Mouse (Mus musculus) cerebellum, adult 18-20 months (tissue): Measurements from ENCODE around the gene Ccdc65.

Source experiments
- DNase-seq, 2 experiments: peaks; one replicate each; pipeline ENCODE4 v3.0.0; 2021

The Ccdc65 gene

DNA sequence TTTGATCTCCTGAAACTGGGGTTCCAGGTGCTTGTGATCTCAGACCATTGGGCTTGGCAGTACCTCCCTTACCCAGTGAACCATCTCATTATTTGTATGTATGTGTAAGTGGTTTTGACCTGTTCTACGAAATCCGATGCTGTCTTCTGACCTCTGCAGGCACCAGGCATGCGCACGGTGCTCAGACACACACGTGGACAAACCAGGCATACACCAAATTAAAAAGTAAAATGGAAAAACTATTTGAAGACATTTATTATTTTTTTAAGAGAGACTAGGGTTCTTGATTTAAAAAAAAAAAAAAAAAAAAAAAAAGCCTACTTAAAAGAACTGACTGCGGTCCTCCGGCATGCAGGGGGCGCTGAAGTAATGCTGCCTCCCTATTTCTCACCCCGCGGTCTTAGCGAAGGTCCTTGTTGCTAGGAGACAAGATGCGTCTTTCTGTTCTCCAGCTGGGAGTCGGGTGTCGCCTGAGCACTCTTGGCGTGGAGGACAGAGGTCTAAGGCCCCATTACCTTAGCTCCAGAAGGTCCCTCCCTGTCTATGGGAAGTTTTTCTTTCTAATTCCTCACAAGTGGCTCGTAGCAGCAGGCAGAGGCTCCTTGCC is at the start of gene Ccdc65:
Ccdc65 (plus strand) TSS at position 442 of the 607 bp plus-strand sequence.
- DNase-seq, result peak; percentile 85 to 86

DNA sequence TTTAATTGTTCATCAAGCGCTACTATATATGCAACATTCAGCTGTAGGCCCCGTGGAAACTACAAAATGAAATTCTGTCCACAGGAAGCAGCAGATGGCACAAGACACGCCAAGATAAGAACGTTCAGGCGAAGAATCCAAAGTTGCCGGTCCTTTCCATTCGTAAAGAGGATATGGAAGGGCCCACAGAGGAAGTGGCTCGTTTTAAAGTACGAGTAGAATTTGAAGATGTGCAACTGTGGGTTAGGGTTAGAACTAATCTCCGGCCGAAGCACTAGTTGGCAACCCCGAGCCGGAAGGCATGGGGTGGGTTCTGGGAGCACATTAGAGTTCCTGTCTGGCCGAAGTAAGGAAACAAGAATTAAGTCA is 45.8 kb upstream of the Ccdc65 start:
- no peak for DNase-seq

DNA sequence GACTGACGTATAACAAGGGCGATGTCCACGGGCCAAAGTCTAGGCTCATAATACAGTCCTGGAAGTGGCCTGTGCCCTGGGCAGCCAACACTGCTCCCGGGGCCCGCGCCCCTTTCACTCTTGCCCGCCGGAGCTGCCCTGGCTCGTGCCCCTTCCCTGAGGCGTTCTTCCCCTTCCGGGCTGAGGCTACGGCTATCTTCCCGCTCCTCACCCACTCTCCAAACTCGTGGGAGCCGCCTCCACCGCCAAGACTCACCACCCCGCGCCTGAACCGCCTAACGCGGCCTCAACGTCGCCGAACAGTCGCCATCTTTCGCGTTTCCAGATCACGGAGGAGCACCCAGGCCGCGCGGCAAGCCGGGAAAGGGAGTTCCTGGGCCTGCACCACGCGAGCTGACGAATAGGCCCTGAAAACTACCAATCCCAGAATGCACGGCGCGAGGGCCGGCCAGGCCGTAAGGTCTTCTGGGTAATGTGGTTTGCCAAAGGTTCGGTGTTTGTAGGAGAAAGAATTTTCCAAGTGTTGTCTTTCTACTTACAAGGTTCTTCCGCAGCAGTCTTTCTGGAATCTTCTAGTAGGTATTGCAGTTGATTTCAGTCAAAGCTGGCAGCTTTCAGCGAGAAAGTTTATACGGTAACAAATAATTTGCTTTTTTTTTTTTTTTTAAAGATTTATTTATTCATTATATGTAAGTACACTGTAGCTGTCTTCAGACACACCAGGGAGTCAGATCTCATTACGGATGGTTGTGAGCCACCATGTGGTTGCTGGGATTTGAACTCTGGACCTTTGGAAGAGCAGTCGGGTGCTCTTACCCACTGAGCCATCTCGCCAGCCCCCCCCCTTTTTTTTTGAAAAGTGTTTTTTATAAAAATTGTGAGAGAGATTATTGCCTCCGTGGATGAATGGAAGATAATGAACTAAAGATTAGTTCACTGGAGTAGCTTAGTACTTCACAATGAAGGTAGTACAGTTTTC is 45.2 kb upstream of the Ccdc65 start, which contains the start of gene Ddx23:
Ddx23 (minus strand) TSS at position 328 of the 979 bp plus-strand sequence.
- peak; percentile 95 to 99 for DNase-seq

DNA sequence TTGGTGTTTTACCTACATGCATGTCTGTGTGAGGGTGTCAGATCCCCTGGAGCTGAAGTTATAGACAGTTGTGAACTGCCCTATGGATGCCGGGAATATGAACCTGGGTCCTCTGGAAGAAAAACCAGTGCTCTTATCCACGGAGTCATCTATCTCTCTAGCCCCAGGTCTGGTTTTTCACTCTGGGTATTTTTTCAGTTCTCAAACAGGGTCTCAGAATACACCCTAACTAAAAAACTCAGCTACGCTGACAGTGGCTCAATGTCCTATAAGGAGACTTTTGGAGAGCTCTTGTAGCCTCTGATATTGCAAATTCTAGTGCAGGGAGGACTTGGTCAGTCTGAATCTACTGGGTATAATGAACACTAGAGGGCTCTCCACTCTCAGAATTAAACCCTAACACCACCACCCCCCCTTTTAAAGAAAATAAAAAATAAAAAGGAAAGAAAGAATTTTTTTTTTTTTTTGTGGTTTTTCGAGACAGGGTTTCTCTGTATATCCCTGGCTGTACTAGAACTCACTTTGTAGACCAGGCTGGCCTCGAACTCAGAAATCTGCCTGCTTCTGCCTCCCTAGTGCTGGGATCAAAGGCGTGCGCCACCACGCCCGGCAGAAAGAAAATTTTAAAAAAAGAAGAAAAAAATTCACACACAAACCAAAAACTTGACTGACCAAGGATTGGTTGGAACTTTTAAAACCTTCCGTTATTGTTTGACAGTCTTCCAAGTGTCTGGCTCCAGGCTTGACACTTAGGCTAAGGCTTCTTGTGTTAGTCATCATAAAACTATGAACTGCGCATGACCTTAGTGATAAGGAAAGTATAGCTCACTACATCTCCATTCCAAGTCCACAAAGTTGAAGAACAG is 43.7 kb upstream of the Ccdc65 start:
- DNase-seq, result no peak

DNA sequence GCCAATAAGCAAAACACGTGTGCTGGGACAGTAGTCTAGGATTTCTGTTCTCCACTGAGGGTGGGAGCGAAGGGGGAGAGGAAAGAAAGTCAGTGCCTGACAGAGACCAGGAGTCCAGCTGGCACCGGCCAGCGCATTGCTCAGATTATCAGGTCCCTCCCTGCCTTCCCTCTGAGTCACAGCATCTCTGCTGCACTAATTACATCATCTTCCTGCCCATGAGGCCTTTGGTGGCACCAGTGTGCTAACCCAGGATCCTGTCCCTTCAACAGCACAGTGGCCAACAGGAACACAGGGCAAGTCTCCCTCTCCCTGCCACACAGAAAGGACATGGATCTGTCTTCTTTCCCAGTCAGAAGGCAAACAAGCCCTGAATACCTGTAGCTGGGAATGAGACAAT is 35.4 kb upstream of the Ccdc65 start:
- DNase-seq, result peak in 1 of 2 experiments; percentile 35

DNA sequence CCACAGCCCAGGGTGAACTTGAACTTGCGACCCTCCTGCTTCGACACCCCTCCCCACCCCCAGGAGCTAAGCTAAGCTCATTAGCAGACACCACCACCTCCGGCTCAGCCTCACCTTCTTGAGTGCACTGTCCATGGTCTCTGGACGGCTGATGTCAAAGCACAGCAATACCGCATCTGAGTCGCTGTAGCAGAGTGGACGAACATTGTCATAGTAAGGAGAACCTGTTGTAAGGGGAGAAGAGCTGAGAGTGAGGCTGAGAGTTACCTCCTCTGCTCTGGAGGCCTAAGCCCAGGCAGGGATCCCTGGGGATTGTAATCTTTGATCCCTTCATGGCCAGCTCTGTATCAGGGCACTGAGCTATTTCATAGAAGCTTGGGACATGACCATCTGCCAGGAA is 34.3 kb upstream of the Ccdc65 start:
- DNase-seq, result no peak

DNA sequence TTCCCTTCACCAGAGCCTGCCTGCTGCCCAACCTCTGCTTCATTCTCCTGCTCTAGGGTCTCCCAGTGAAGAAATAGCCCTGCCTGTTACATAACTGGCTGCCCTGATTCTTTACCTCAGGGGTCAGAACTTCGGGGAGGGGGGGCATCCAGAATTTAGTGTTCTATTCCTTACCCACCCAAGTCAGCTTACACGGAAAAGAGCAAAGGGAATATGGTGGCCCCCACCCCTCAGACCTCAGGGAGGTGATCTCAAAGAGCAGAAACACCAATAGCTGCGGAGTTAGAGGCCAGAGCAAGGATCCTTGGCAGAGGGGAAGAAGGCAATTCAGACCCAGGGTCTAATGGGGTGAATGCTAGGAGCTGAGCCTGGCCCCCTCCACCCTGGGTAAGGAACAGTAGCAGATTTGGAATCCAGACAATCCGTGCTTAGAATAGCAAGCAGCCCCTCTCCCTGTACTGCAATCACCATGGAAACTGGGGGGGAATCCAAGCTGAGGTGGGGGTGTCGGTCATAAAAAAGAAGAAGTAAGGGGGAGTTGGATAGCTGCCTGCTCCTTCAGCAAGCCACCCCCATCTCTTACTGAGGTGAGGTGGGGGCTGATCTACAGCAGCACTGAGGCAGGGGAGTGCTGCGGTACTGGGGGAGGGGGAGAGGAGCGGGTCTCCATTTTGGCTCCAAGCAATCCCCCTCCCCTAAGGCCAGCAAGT is 33.6 kb upstream of the Ccdc65 start:
- no peak for DNase-seq

DNA sequence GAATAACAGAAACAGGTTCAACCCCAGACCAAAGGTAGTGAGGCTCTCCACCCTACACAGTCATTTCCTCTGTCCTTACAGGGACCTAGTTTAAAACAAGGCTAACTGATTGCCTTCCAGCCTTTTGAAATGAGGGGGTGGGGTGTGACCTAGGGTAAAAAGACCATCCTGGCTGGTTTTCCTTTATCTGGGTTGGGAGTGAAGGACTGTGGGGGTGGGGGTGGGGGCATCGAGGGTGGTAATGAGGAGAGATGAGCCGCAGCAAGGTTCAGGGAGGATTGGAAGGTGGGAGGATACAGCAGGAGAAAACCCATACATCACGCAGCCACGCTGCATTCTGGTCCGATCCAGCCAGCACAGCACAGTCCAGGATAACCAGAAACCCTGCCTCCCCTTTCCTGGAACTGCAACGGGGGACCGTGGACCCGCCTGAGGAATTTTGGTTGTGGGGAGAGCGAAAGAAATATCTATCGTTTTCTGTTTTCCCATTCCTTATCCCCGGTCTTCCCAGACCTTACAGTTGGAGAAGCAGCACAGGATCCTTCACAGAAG is 32.9 kb upstream of the Ccdc65 start:
- no peak for DNase-seq

DNA sequence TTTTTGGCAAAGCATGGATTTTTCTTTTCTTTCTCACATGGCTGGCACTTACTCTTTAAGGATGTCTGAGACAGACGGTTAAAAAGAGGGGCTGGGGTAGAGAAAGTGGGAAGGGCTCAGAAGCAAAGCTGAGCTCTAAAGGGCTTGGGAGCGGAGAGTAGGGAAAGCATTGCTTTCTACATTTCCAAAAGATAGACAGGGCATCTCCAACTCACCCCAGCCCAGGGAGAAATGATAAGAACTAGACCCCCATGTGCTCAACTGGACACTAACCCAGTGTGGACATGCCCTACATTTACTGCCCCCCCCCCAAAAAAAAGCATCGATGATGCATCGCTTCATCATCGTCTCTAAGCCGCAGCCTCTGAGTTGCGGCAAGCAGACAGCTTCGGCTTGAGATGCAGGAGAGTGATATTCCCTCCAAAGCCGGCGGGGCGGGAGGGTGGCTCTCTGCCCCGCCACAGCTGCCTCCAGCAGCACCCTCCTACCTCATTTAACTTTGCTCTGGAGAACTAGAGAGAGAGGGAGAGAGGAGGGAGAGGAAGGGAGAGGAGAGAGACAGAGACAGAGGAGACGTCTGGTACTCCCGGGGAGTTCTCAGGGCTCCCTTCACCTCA is 32.3 kb upstream of the Ccdc65 start:
- DNase-seq, result no peak

DNA sequence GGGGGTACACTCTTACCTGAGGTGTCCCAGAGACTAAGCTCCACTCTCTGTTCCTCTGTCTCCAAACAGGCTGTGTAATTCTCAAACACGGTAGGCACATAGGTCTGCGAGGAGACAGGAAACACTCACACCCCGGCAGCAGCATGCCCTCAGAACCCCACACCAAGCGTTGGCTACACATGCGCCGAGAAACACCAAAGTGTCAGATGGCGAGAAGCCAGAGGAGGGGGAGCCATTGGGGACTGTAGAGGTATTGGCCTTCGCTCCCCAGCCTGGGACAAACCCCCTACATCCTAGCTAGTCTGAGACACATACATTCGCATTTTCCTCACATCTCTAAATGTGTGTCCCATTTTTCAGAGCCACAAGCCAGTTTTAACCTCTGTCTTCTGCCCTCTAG is 31.5 kb upstream of the Ccdc65 start:
- peak; percentile 68 to 70 for DNase-seq

DNA sequence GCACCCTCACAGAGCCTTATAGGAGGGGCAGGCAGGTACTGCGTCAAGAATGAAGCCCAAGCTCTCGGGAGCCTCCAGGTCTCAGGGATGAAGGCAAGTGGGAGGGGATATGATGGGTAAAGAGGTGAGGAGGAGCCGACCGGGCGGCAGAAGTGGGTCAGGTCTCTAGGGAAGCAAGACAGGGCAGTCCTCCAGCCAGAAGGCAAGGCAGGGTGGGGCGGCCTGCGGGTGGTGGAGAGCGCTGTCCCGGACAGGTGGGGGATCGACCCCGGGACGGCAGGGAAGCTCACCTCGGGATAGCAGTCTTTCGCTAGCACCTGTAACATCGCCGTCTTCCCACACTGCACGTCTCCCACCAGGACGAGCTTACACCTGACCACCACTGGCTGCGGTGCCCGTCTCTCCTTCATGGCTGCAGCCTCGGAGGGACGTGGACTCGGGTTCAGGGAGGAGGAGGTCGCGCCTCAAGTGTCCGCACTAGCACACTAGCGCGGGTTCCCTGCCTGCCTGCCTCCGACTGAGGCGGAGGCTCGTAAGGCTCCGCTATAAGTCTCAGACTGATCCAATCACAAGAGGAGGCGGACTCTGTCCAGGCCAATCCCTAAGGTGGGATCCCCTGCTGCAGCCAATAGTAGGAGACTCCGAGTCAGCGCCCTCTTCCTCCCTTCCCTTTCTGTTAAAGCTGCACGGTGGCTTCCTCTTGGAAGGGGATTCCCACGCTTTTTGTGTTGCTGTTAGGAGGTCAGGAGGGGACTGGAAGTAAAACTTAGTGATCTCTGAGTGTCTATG is 30.9 kb upstream of the Ccdc65 start, which contains the start of gene Rnd1:
Rnd1 (minus strand) TSS at position 522 of the 789 bp plus-strand sequence.
- DNase-seq, result peak; percentile 94 to 95

DNA sequence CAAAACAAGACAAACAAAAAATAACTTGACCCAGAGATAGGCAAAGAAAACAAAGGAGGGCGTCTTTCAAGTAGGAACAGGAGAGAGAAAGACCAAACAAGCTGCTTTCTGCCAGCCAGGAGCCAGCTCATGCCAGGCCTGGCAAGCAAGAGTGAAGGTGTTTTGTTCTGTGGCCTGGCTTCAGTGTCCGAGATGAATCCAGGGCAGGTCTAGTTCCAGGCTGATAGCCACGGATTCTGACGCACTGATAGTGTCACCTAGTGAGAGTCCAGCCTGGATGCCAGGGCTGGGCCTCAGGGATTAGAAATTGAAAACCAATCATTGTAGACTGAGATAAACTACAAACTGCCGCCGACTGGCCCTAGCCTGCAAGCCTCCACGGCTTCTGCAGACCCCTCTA is 30.0 kb upstream of the Ccdc65 start:
- DNase-seq, result peak in 1 of 2 experiments; percentile 35

DNA sequence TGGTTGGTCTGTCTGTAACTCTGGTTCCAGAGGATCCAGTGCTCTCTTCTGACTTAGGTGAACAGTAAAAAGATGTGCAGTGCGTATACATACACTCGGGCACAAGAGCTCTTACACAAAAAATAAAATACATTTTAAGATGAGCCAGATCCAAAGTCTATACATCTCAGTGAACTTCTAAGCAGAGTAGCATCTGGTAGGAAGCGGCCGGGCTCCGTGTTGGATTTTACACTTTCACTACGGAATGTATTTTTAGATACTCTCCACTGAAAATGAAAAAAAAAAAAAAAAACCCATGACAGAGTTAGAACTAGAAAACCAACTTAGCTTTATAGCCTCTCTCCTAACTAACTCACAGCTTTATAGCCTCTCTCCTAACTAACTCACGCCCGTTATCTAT is 27.3 kb upstream of the Ccdc65 start:
- no peak for DNase-seq

DNA sequence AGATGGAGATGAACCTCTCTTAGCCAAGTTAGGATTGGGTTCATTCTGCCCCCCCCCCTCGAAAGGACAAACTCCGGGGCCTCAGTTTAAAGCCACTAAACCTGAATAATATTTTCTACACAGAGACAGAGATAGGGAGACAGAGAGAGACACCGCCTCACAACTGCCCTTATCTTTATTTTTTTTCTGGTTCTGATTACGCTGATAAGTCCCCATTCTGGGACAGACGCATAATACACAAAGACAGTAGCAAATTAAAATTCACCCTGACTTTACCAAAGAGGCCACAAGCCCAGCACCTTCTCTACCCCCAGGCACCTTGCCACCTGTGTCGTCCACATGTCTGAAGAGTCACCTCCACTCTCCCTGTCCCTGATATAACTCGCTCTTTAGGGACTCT is 26.4 kb upstream of the Ccdc65 start:
- no peak for DNase-seq

DNA sequence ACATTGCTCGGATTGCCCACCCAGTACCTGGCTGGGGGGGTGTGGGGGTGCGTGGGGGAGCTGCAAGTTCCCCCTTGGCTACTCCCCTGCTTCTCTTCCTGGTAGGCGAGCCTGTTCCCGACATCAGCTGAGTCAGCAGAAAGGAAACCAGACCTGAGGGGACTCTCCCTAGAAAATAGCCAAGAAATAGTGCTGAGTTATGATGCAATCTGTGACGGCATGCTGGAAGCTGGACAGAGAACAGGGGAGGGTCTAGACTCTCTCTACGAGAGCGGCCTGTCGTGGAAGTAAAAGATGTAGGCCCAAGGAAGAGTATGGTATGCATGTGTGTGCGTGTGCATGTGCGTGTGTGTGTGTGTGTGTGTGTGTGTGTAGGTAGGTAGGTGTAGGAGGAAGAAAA is 24.8 kb upstream of the Ccdc65 start:
- DNase-seq, result no peak

DNA sequence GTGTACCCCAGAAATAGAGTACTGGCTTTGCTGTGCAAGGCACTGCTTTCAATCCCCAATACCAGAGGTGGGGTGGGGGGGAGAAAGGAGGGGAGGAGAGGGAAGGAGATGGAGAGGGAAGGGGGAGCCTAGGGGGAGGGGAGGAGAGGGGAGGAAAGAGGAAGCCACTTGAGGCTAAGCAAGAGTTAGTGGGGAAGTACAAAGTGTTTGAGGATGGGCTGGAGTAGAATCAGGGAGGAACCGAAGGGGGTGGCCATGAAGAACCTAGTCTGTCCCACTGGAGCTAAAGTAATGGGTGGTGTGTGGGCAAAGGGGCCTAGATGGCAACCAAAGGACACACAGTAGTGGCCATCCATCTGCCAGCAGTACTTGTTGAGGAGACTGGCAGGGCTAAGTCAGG is 24.3 kb upstream of the Ccdc65 start:
- no peak for DNase-seq

DNA sequence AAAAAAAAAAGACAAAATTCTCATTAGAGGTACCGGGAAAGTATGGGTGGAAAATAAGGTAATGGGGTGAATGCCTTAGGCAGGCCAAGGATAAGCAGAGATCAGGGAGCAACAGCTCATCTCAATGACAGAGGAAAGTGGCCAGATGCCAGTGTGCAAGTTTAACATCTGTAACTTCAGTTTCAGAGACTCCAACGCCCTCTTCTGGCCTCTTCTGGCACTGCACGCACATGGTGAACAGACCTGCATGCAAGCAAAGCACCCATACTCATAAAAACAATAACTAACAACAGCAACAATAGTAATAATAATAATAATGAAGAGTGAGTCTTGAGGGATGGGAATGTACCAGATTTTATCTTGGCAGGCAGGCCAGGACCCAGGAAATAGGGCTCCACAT is 22.1 kb upstream of the Ccdc65 start:
- DNase-seq, result no peak

DNA sequence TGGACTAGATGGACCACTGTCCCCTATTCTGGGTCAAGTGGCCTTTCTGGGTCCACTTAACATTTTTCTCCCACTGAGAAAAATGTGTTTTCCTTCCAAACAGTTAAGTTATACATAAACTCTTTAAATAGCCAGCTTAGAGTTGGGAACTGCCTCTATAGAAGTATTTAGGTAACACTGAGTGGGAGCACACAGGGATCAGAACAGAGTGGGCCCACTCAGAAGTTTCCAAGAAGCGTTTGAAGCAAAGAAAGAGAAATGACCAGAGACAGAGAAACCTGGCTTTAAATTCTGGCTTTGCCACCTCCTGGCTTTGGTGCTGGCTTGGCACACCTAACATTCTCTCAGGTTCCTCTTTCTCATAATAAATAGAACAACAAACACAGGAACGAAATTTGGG is 18.3 kb upstream of the Ccdc65 start:
- DNase-seq, result no peak

DNA sequence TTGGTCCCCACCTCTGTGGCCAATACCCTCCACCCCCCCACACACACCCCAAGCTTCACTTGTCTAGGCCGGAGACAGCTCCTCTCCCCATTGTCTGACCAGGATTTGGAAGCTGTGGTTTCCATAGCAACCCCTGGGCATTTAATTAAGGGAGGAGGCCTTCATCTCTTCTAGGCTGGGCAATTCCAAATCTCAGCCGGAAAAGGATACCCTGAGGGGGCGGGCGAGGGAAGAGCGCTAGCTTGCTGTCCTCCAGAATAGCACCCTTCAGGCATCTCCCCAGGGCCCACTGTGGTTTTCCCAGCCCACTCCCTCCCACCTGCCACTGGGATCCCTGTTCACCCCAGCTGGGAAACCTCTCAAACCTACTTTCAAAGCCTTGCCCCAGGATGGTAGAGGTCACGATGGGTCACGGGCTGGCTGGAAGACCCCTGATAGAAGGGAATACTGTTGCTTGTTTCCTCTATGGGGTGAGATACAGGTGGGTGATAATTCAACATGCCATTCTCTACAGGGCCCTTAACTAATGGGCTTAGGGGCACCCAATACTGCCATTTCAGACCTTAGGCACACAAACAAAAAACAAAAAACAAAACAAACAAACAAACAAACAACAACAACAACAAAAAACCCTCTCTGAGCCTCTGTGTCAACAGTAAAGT is 16.4 kb upstream of the Ccdc65 start:
- DNase-seq, result no peak

DNA sequence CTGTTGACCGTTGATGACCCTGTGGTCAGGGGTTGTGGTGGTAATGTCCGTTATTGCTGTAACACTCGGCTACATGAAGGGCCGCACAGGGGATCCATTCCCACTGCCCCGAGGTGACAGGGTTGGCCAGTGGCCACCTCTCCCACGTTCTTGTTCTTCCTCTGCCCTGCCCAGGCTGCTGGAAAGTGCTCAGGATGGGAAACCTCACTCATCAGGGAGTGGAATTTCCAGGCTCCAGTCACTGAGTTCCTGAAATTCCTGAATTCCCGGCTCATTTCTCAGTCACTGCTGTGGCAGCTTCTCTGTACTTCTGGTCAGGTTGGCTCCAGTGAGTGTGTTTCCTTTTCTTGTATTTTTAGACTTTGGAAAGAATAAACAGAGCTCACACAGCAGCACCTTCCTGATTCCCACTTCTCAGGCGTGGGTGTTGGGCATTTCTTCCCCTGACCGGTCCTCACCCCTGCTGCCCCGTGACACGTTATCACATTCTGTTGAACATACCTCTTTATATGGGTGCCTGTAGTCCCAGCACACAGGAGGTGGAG is 15.8 kb upstream of the Ccdc65 start:
- DNase-seq, result no peak
